Mouse (Mus musculus) embryo, embryonic 11.5 days (tissue): ENCODE results near the gene Jph4.
A peak's percentile ranks its signal among the peaks of the same experiment; 100 is the strongest.

ENCODE experiments used
- DNase-seq: peaks from one replicate; pipeline ENCODE4 v3.0.0-alpha.2; 2012; ENCODE audit warnings: low read depth, low spot score

Gene Jph4

DNA sequence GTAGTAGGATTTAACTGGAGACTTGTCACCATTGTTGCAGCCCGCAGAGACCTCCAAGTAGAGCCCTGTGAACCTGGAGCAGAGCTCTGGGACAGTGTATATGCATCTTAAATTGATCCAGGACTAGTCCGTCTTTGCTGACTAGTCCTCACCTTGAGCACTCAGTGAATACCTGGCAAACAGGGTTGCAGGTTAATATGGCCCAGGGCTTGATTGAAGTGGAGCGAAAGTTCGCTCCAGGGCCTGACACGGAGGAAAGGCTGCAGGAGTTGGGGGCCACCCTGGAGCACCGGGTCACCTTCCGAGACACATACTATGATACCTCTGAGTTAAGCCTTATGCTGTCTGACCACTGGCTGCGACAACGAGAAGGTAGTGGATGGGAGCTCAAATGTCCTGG lies 21.5 kb downstream of the Jph4 start:
- no peak for DNase-seq

DNA sequence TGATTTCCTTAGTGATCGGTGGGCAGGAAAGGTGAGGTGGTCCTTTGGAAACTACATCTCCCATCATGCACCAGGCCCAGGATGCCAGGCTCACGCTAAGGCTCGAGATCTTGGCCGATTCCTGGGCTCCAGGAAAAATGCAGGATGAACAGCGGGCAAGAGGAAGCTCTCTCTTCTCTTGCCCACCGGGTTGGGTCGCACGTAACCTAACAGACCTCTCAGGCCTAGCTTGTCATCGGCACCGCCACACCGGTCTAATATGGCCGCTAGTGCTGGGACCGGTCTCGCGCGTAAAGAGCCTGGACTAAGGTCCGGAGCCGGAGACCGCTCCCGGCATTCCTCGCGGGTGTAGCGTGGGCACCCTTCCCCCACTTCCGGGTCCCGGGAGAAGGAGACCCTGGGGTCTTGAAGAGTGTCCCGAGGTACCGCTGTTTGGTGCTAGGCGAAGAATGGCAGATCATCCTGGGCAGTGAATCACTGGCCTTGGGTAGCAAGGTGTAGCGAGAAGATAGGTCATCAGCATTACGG lies 22.0 kb downstream of the Jph4 start, which contains the start of gene Thtpa:
Gene Thtpa, plus strand, starts transcription at position 81 of the 528 bp plus-strand sequence.
- DNase-seq, result no peak

DNA sequence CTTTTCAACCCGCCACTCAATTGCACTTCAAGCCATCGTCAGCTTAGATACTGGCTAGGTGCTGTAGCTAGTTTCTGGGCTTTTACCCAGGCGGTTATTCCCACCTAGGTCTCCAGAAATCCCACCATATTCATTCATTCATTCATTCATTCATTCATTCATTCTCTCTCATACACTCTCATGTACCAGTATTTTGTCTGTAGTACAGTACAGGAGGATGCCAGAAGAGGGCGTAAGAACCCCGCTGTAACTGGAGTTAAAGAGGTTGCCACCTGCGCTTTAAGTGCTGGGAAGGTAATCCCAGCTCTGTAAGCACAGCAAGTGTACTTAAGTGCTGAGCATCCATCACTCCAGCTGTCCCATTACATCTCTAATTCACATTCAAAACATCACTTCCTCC lies 22.8 kb downstream of the Jph4 start:
- DNase-seq, result no peak

DNA sequence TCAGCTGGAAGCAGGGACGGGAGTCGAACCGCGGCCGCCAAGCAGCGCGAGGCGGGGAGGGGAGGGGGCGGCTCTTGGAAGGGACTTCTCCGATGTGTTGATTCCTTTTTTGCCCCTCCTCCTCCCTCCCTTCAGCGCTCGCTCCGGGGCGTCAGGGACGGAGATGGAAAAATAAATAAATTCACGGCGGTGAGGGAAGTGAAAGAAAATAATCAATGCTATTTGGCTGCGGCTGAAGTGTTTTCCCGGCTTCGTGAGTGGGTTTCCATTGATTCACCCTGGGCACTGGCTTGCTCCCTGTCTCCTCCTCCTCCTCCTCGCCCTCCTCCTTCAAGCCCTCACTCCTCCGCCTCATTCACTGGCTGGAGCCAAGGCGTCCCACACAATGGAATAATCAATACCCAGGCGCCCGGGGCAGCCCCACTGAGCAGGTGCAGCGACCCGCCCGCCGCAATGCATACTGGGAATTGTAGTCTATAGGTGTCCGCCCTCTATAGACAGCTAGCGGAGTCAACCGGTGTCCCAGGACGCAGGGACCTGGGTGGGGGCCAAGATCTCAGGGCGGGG lies 24.6 kb downstream of the Jph4 start, which contains the start of gene Zfhx2:
Gene Zfhx2, minus strand, starts transcription at position 314 of the 567 bp plus-strand sequence.
- peak; percentile 88 for DNase-seq

DNA sequence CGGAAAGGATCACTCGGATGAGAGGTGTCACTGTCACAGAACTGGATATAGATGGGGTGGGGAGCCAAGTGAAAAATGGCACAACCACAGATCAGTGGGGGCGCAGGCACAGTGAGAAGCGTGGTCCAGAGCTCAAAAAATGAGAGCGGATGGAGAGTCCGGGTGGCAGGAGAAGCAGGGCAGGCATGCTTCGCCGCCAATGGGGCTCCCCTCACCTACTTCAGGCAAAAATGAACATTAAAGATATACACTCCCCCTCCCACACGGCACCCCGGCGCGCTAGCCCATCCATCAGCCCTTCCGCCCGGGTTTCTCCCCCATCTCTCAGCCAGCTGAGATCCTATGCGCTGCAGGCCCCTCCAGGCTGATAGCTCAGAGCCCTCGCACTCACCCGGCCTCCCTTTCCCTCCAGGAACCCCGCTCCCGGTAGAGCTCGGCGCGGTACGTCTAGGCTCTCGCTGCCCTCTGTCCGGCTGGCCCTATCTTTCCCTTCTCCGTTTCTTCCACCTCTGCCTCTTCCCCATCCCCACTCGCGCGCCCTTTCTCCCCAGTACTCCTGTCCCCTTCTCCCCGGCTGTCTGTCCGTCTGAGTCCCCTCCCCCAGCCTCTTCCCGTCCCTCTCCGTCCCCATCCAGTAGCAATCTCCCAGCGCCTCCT lies 25.4 kb downstream of the Jph4 start:
- DNase-seq, result no peak

DNA sequence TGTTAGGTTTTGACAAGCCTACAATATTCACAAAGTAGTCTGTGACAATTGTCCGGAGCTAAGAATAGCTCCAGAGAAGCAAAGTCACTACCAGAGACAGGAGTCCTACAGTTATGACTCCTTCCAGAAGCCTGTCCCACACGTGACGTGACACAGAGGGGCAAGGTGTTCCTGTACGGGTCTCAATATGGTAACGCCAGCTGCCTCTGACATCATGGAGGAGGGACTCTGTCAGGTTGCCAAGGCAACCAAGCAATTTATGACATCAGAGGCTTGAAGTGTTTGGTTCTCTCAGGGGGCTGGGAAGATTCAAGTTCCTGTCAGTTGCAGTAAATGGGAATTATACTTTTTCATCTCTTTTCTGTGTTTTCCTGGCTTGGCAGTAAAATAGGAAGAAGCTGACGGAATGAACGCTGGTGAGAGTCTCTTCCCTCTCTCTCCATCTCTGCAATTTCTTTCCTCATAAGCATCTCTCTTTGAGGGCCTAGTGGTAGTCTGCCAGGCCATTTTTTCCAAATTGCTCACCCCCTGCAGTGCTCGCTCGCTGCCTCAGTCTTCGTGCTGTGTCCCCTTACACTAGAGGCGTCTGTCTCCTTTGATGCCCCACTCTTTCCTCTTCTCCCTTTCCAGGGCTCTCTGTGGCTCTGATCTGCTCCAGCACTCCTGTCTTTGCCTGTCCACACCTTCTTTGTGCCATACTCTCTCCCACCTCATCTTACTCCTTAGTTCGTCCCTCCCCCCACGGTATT lies 27.4 kb downstream of the Jph4 start:
- no peak for DNase-seq

DNA sequence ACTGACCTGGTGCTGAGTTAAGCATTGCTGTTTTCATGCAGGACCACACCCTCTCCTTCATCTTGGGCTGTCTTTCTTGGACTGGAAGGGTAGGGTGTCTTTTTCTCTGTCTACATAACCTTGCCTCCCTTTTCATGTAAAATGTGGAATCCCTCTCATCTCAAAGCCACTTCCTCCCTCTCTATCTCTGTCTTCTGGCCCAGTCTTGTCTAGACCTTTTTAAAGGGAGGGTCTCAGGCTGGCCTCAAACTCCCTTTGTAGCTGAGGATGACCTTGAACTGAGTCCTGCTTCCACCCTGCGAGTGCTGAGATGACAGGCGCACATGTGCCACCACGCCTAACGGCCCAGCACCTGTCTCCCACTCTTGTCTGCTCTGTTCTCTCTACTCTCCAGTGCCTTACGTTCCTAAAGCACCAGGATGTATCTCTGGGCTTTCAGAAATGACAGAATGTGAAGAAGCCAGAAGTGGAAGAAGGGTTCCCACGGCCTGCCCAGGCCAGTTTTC lies 30.7 kb downstream of the Jph4 start:
- no peak for DNase-seq

DNA sequence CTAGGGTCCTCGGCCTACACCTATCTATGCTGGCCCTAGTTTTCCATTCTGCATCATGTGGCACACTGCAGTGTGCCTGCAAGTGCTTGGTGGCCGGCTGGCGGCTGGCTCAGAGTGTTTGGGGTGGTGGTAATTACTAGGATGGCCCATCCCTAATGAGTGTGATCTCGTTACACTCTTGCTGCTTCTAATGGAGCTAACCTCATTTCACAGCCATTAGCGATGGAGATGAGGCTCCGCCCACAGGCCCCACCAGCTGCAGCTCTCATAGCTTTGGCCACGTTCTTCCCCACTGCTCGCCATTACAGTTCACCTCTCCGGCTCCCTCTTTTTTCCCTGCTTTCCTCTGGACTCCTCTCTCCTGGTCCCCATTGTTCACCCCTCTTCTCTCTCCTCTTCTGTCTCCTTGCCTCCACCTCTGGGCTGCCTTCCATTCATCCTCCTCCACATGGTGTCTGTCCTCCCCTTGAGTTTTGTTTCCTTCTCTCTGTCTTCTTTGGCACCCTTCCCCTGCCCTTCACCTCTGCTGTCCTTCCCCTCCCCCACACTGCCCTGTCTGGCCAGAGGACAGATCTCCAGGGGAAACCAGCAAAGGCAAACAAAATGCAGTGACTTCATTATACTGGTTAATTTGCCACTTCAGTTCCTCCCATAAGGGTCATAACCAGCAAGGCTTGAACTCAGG lies 31.3 kb downstream of the Jph4 start:
- no peak for DNase-seq

DNA sequence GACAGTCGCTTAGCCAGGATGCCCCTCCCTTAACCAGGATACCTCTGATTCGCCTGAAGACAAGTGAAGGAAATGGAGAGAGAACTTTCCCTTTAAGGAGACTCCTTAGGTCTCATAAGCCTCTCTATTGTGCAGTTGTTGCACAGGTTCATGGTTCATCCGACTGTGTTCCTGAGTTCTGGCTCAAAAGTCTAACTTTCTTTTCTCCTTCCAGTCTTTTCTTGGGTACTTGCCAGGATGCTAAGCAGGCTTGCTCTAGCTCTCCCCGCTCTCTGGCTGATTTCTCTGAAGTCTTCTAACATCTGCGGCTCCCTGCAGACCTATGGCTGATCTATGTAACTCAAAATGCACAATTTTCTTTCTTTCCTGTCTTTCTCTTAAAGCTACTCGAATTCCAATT lies 33.3 kb downstream of the Jph4 start:
- DNase-seq, result no peak

DNA sequence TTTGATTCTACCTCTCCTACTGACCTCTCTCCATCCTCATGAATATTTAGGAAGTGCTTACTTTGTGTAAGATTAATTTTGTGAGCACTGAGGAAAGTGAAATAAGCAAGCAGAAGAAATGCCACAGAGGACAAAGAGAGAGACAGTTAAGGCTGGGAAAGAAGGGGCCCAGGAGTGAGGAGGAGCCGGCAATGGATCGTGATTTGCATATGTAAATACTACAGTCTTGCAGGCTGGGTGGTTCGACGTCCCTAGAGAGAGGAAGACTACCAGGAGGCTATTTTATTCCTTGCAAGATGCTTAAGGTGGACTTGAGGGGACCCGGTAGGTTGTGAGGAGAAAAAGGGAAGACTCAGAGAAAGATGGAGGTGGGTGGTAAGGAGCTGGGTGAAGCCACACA lies 35.6 kb downstream of the Jph4 start:
- no peak for DNase-seq

DNA sequence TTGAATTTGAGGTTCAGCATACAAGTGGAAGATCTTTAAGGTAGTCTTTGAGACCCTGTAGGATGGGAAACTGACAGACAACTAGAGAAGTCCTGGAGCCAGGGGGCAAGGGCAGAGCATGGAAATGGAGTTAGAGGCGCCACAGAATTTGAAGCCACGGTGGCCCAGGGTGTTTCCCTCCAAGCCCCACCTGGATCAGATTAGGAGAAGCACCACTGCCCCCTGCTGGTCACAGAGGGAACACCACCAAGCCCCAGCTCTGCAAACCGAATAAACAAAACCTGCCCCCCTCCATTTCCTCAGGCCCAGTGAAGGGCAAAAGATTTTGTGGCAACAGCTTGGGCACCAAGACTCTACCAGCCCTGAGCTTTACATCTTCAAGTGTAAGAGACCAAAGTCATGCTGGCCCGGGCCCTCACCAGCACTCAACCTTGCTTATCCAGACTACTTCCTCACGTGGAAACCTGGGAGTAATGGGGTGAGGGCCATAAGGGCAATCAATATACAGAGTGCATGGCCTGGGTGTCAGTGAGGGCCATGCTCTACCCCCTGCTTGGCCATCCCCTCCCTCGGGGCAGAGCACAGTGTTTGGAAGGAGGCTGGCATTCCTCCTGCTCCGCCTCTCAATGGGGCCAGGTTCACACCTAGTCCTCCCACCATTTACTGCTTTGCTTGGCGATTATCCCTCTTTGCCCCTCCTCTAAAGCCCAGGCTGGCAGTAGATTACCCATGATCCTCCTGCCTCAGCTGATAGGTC lies 37.3 kb downstream of the Jph4 start:
- no peak for DNase-seq

DNA sequence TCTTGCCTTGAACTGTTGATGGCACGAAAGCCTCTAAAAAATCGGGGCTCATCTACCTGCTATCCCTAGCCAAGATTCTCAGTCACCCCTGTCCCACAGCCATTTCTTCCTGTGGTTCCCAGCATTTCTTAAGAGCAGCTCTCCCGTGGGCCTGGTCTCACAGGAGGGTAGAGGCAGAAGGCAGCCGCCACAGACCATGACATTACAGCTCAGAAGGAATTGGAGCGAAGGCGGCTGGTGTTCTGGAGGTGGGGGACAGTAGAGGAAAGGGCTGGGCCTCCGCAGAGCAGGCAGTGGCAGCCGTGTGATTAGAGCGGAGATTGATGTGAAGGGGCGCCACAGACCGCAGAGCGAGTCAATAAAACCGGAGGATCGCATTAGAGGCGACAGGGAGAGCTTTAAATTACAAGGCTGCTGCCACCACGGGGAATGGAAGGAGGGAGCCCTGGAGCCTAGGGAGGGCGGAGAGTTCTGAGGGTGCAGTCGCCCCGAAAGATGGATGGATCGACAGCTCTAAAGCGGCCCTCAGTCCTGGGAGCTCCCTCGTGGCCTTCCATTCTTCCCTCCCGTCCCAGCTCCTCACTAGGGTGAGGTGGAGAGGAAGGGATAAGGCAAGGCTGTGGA lies 38.3 kb downstream of the Jph4 start:
- no peak for DNase-seq

DNA sequence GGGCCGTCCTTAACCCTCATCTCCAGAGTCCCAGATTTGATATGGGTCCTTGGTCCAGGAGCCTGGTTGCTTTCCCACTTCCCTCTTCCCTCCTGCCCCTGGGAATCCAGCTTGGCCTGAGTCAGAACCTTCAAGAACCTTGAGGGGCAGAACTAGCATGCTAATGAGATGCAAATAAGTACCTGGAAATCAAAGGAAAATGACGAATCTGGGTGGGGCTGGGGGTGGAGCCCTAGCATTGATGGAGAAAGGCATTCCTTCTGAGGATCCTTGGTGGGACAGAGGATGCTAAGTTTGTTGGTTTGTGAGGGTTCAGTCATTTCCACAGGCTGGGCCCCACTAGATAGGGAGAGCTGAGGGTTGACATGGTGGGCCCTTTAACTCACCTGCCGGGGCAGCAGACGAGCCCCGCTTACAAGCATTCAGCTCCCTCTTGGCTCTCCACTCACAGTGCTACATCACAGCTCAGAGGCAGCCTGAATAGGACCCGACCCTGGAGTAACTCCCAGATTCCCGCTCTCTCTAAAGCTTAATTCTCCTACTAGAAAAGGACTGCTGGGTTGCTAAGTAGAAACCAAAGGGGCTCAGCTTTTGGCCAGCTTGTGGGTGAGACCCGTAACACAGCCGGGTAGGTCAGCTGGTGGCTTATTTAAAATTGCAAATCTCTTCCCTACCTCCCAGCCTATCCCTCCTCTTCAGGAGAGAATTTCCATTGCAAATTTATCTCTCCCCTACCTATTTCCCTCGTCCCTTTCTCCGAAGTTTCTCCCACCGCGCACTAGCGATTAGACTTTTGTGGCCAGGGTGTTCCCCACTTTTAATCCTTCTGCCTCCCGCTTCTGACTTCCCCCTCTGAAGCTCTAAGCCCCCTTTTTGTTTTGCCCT lies 39.0 kb downstream of the Jph4 start:
- DNase-seq, result no peak

DNA sequence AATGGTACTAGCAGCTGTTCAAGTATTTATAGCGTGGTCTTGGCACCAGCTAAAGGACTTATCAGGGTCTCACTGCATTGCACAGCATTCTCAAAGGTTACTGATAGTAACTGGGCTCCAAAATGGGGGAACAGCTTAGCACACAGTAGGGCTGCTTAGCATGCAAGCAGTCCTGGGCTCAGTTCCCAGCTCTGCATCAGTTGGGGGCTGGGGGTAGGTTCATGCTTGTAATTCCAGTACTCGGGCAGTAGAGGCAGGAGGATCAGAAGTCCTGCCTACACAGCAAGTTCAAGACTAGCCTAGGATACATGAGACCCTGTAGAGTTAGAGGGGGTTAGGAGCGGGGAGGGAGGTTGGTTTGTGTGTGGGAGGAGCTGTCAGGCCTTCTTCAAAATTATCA lies 39.8 kb downstream of the Jph4 start:
- no peak for DNase-seq

DNA sequence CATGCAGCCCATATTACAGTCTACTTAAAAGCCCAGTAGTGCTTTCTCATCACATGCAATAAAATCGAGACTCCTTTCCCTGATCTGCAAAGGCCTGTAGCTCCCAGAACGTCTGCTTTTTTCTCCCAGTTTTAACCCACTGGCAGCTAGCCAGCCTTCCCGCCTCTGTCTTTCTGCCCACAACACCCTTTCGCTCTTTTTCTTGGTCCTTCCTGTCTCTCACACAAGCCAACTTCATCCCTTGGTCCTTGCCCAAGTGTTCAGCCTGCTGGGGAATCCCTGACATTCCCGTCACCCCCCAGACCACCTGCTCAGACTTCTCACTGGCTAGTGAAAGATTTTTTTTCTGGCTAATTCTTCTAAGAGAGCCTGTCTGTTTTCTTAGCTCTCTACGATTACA lies 40.5 kb downstream of the Jph4 start:
- no peak for DNase-seq

DNA sequence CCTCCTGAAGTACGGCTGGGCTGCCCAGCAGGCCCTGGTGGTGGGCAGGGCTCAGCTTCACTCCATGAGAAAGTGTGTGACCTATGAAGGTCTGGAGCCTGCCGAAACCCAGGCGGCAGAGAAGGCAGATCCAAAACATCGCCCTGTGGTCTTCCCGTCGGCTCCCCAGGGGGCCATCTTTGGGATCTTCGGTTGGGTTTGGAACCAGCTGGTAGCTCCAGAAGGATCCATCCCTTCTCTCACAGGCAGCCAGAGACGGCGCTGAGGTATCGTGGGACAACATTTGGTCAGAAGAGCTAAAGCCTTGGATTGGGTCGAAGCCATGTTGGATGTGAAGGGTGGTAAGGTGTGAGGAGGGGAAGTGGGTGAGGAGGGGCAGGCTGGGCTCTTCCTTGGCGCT lies 42.3 kb downstream of the Jph4 start:
- DNase-seq, result no peak

DNA sequence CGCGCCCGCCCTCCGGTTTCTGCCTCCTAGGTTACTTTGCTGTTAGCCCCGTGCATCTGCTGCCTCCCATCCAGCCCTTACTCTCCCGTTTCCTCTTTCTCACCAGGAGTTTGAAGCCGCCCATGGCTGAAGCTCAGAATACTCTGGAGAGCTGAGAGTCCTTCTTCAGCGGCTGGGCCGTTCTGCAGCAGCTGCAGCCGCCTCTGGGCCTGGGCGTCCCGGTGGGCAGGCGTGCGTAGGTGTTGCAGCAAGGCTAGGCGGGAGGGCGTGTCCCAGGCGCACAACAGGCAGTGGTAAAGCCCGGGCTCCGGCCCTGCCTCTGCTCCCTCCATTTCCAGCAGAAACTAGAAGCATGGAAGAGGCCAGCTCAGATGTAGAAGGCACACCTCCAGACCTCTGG lies 45.0 kb downstream of the Jph4 start:
- DNase-seq, result no peak

DNA sequence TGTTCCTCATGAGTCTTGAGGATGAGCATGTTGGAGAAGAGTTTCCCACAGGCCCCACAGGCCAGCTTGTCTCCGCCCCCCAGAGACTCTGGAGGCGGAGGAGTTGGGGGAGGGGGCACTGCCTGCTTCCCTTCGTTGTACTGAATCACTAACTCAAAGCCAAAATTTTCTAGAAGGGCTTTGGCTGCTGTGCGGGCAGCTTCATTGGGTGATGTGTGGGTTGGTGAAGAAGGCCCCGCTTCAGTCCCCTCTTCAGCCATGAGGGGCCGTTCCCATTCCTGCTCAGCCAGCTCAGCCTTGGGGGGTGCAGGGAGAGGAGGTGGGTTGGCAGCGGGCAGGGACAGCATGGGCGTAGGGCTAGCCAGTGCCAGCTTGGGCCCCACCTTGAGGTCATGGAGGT lies 50.7 kb downstream of the Jph4 start:
- no peak for DNase-seq

DNA sequence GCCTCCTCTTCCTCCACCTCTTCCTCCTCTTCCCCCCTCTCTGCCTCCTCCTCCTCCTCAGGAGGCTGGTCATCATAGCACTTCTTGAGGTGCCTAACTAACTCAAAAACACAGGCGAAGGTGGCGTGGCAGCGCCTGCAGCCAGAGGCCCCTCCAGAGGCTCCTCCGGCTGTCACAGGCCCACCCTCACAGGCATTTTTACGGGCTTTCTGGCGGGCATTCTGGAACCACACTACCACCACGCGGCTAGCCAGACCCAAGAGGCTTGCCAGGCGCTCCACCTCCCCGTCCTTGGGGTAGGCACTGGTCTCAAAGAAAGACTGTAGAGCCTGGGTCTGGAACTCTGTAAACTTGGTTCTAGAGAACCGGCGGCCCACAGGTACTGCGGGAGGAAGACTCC lies 51.3 kb downstream of the Jph4 start:
- no peak for DNase-seq
